Mouse (Mus musculus): ENCODE data around the gene 3830406C13Rik.

- TF ChIP-seq CTCF (IDR thresholded peaks at IDR 0.05; ENCODE audit: control insufficient read depth, insufficient read depth, insufficient replicate concordance, low read depth, low read length), result no peak
- TF ChIP-seq POLR2A (IDR thresholded peaks at IDR 0.05; ENCODE audit: control insufficient read depth, low read depth, low read length), result no peak
These were observed 61.4 kb downstream of the 3830406C13Rik start for GRCm38 (mm10) chr14:12345241-12345921.

All from testis, adult 2 months (tissue).